Mouse (Mus musculus): ENCODE results near the gene Snx3. TPM values are rescaled to one million over a fixed set of nuclear protein-coding genes. Genes with fewer than 3 reads are reported as not detected.

Gene Snx3
- total and polyA plus RNA-seq, 2 experiments from 2014 or later = 139 to 335 TPM

DNA sequence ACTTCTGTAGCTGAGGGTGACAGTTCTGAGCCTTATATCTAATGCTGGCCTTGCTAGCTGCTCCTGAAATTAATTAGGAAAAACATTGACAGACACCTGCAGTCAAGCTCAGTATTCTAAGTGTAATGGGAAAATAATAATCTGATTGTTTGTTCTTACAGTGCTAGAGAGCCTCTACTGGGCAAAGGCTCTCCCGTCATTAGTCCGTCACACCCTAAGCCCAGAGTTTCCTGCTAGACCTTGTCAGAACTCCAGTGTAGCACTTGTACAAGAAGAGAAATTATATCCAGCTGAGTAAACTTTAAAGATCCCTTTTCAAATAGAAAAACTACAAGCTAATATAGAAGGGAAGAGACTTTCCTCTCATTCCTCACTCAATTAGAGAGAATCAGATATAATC lies 21.1 kb downstream of the Snx3 start:
- TF ChIP-seq CTCF (IDR thresholded peaks at IDR 0.05; ENCODE audit: low read depth) = no peak
- Histone ChIP-seq H3K4me3 (ENCODE audit: low read depth, low read length) (no peak overlapping the region), H3K27ac (ENCODE audit: low read depth, low read length) (no peak overlapping the region), H3K4me2 (ENCODE audit: low read depth) (no peak overlapping the region), H3K9me3 (ENCODE audit: low read length) (no peaks in the 10 kb centered on the region), H3K4me1 (ENCODE audit: insufficient read depth) (0 out of 2 replicates have a peak, but pooled peaks cover 2% of the 10 kb centered on the region), H3K9ac (no peak overlapping the region), H3K36me3 (ENCODE audit: insufficient read depth) (no peaks in the 10 kb centered on the region), H3K27me3 (ENCODE audit: insufficient read depth, low read length) (no peaks in the 10 kb centered on the region)
- ATAC-seq (no peak), DNase-seq (no peak)
- 25% methylated on average over 2 of the region's 2 CpGs for WGBS

GRCm38 (mm10) chr10:42523556-42524162 lies 21.8 kb downstream of the Snx3 start:
- H3K4me2 ChIP-seq (ENCODE audit: low read depth) = no peak overlapping the region
- no peaks in the 10 kb centered on the region for H3K36me3 ChIP-seq (ENCODE audit: insufficient read depth)
- no peak overlapping the region for H3K27ac ChIP-seq (ENCODE audit: low read depth, low read length)
- no peak overlapping the region for H3K4me3 ChIP-seq (ENCODE audit: low read depth, low read length)
- WGBS = 38% methylated on average over 11 of the region's 11 CpGs
- TF ChIP-seq CTCF (IDR thresholded peaks at IDR 0.05; ENCODE audit: low read depth) = no peak
- no peaks in the 10 kb centered on the region for H3K27me3 ChIP-seq (ENCODE audit: insufficient read depth, low read length)
- ATAC-seq = no peak
- H3K9ac ChIP-seq = no peak overlapping the region
- 0 out of 2 replicates have a peak, but pooled peaks cover 2% of the 10 kb centered on the region for H3K4me1 ChIP-seq (ENCODE audit: insufficient read depth)
- no peak for DNase-seq
- H3K9me3 ChIP-seq (ENCODE audit: low read length) = no peaks in the 10 kb centered on the region

GRCm38 (mm10) chr10:42525682-42526081 lies 23.9 kb downstream of the Snx3 start:
- no peaks in the 10 kb centered on the region for H3K27me3 ChIP-seq (ENCODE audit: insufficient read depth, low read length)
- DNase-seq = no peak
- 0 out of 2 replicates have a peak, but pooled peaks cover 2% of the 10 kb centered on the region for H3K4me1 ChIP-seq (ENCODE audit: insufficient read depth)
- H3K9ac ChIP-seq = no peak overlapping the region
- H3K4me3 ChIP-seq (ENCODE audit: low read depth, low read length) = no peak overlapping the region
- ATAC-seq = no peak
- H3K9me3 ChIP-seq (ENCODE audit: low read length) = no peaks in the 10 kb centered on the region
- over 99% methylated on average over 3 of the region's 3 CpGs for WGBS
- H3K36me3 ChIP-seq (ENCODE audit: insufficient read depth) = peaks cover 5% of the 10 kb centered on the region
- H3K4me2 ChIP-seq (ENCODE audit: low read depth) = no peak overlapping the region
- TF ChIP-seq CTCF (IDR thresholded peaks at IDR 0.05; ENCODE audit: low read depth) = no peak
- no peak overlapping the region for H3K27ac ChIP-seq (ENCODE audit: low read depth, low read length)

DNA sequence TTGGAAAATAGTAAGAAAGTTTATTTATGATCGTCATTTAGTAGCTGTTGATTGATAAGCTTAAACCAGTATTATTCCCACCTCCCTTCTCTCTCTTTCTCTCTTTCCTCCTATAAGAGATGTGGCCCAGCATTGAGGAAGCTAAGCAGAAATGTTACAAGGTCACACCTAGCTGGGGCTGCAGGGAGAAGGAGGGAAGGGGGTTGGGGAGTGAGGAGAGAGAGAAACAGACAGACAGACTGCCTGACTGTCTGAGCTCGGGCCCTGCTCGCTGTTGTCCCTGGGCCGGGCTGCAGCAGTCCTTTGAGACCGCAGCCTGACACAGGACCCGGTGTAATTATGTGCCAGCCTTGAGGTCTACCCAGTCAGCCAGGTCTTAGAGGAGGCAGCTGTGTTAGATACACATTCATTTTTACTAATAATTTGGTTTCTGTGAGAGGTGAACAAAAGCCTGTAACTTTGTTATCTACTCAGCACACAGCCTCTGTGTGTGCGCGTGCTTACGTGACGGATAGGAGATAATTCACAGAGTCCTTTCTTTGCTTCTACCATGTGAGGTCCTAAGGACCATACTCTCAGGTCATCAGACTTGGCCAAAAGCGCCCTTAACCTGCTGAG lies 32.1 kb downstream of the Snx3 start:
- H3K4me2 ChIP-seq (ENCODE audit: low read depth) = no peak overlapping the region
- H3K27ac ChIP-seq (ENCODE audit: low read depth, low read length) = no peak overlapping the region
- no peaks in the 10 kb centered on the region for H3K27me3 ChIP-seq (ENCODE audit: insufficient read depth, low read length)
- H3K9ac ChIP-seq = no peak overlapping the region
- no peaks in the 10 kb centered on the region for H3K4me1 ChIP-seq (ENCODE audit: insufficient read depth)
- 91% methylated on average over 11 of the region's 11 CpGs for WGBS
- TF ChIP-seq CTCF (IDR thresholded peaks at IDR 0.05; ENCODE audit: low read depth) = no peak
- DNase-seq (no peak), ATAC-seq (no peak)
- no peak overlapping the region for H3K4me3 ChIP-seq (ENCODE audit: low read depth, low read length)
- H3K9me3 ChIP-seq (ENCODE audit: low read length) = no peaks in the 10 kb centered on the region
- H3K36me3 ChIP-seq (ENCODE audit: insufficient read depth) = peaks cover 15% of the 10 kb centered on the region

- Histone ChIP-seq H3K36me3 (ENCODE audit: insufficient read depth) (peaks cover 10% of the 10 kb centered on the region), H3K4me1 (ENCODE audit: insufficient read depth) (no peaks in the 10 kb centered on the region), H3K27ac (ENCODE audit: low read depth, low read length) (no peak overlapping the region), H3K4me3 (ENCODE audit: low read depth, low read length) (no peak overlapping the region), H3K9me3 (ENCODE audit: low read length) (no peaks in the 10 kb centered on the region), H3K27me3 (ENCODE audit: insufficient read depth, low read length) (no peaks in the 10 kb centered on the region), H3K4me2 (ENCODE audit: low read depth) (no peak overlapping the region), H3K9ac (no peak overlapping the region)
- DNase-seq (no peak), ATAC-seq (no peak)
- WGBS = 90% methylated on average over 9 of the region's 9 CpGs
- TF ChIP-seq CTCF (IDR thresholded peaks at IDR 0.05; ENCODE audit: low read depth) = no peak
Observed at GRCm38 (mm10) chr10:42537571-42538316, 35.9 kb downstream of the Snx3 start.

DNA sequence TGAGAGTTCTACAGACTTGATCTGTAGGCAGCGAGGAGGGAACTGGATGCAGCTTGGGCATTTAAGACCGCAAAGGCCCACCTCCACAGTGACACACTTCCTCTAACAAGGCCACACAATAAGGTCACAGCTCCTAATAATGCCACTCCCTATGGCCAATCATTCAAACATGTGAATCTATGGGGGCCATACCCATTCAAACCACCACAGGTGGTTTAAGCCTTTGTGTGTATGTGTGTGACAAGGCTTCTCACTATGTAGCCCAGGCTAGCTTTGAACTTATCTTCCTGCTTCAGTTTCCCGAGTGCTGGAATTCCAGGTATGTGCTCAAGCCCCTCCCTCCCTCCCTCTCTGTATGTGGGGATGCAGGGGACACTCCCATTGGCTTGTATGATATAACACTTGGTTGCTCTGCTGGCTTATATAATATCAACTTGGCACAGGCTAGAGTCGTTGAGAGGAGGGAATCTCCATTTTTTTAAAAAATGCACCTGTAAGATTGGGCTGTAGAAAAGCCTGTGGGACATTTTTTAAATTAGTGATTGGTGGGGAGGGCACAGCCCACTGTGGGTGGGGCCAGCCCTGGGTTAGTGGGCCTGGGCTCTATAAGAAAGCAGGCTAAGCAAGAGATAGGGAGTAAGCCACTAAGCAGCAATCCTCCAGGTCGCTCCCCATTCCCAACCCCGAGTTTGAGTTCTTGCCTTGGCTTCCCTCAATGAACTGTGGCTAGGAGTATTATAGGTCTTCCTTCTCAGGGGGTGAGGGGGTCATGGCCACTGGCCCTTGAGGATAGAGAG lies 44.1 kb downstream of the Snx3 start:
- H3K9me3 ChIP-seq (ENCODE audit: low read length) = no peaks in the 10 kb centered on the region
- H3K4me3 ChIP-seq (ENCODE audit: low read depth, low read length) = no peak overlapping the region
- H3K4me2 ChIP-seq (ENCODE audit: low read depth) = no peak overlapping the region
- H3K4me1 ChIP-seq (ENCODE audit: insufficient read depth) = no peaks in the 10 kb centered on the region
- H3K27me3 ChIP-seq (ENCODE audit: insufficient read depth, low read length) = no peaks in the 10 kb centered on the region
- WGBS = 83% methylated on average over 6 of the region's 6 CpGs
- H3K27ac ChIP-seq (ENCODE audit: low read depth, low read length) = no peak overlapping the region
- DNase-seq = no peak
- H3K36me3 ChIP-seq (ENCODE audit: insufficient read depth) = no peaks in the 10 kb centered on the region
- no peak for ATAC-seq
- no peak for TF ChIP-seq CTCF (IDR thresholded peaks at IDR 0.05; ENCODE audit: low read depth)
- H3K9ac ChIP-seq = no peak overlapping the region

Data from forebrain, postnatal 0 days (tissue).